Mouse (Mus musculus): ENCODE measurements around the gene Dio1.
A peak's percentile ranks its signal among the peaks of the same experiment; 100 is the strongest.

Dio1 gene

GRCm38 (mm10) chr4:107306966-107307365 is at the start of gene Dio1:
TSS of gene Dio1 (minus strand) at chr4:107307169.
- no peak for DNase-seq (ENCODE audit: extremely low read depth, low read depth)

- no peak for DNase-seq (ENCODE audit: extremely low read depth, low read depth)
Measured at GRCm38 (mm10) chr4:107354543-107354942, 47.6 kb upstream of the Dio1 start.

- DNase-seq (ENCODE audit: extremely low read depth, low read depth): no peak
Measured at GRCm38 (mm10) chr4:107354126-107354525, 47.2 kb upstream of the Dio1 start.

- no peak for DNase-seq (ENCODE audit: extremely low read depth, low read depth)
Measured at GRCm38 (mm10) chr4:107353612-107354011, 46.6 kb upstream of the Dio1 start.

- DNase-seq (ENCODE audit: extremely low read depth, low read depth): no peak
Measured at GRCm38 (mm10) chr4:107351368-107351767, 44.4 kb upstream of the Dio1 start.

- DNase-seq (ENCODE audit: extremely low read depth, low read depth): no peak
Measured at GRCm38 (mm10) chr4:107349311-107350008, 42.5 kb upstream of the Dio1 start.

- no peak for DNase-seq (ENCODE audit: extremely low read depth, low read depth)
Measured at GRCm38 (mm10) chr4:107348529-107349310, 41.8 kb upstream of the Dio1 start.

GRCm38 (mm10) chr4:107347221-107347620 is 40.3 kb upstream of the Dio1 start:
- no peak for DNase-seq (ENCODE audit: extremely low read depth, low read depth)

GRCm38 (mm10) chr4:107344612-107345011 is 37.6 kb upstream of the Dio1 start:
- DNase-seq (ENCODE audit: extremely low read depth, low read depth): no peak

- no peak for DNase-seq (ENCODE audit: extremely low read depth, low read depth)
Measured at GRCm38 (mm10) chr4:107341354-107341753, 34.4 kb upstream of the Dio1 start.

- DNase-seq (ENCODE audit: extremely low read depth, low read depth): no peak
Measured at GRCm38 (mm10) chr4:107337455-107337854, 30.5 kb upstream of the Dio1 start.

GRCm38 (mm10) chr4:107336356-107336755 is 29.4 kb upstream of the Dio1 start:
- DNase-seq (ENCODE audit: extremely low read depth, low read depth): no peak

GRCm38 (mm10) chr4:107333514-107333913 is 26.5 kb upstream of the Dio1 start:
- DNase-seq (ENCODE audit: extremely low read depth, low read depth): no peak

GRCm38 (mm10) chr4:107328530-107328929 is 21.6 kb upstream of the Dio1 start:
- no peak for DNase-seq (ENCODE audit: extremely low read depth, low read depth)

GRCm38 (mm10) chr4:107323113-107323512 is 16.1 kb upstream of the Dio1 start:
- DNase-seq (ENCODE audit: extremely low read depth, low read depth): no peak

GRCm38 (mm10) chr4:107321041-107321440 is 14.1 kb upstream of the Dio1 start:
- no peak for DNase-seq (ENCODE audit: extremely low read depth, low read depth)

- no peak for DNase-seq (ENCODE audit: extremely low read depth, low read depth)
Measured at GRCm38 (mm10) chr4:107318646-107319045, 11.7 kb upstream of the Dio1 start.

- DNase-seq (ENCODE audit: extremely low read depth, low read depth): peak; percentile 18
Measured at GRCm38 (mm10) chr4:107314479-107314805, 7.5 kb upstream of the Dio1 start.

GRCm38 (mm10) chr4:107313690-107314478 is 6.9 kb upstream of the Dio1 start, which contains the start of gene Yipf1:
TSS of gene Yipf1 (plus strand) at chr4:107314363.
- peak; percentile 69 for DNase-seq (ENCODE audit: extremely low read depth, low read depth)

- DNase-seq (ENCODE audit: extremely low read depth, low read depth): no peak
Measured at GRCm38 (mm10) chr4:107303531-107303930, 3.4 kb downstream of the Dio1 start.

- DNase-seq (ENCODE audit: extremely low read depth, low read depth): no peak
Measured at GRCm38 (mm10) chr4:107302832-107303231, 4.1 kb downstream of the Dio1 start.

GRCm38 (mm10) chr4:107302221-107302620 is 4.7 kb downstream of the Dio1 start:
- no peak for DNase-seq (ENCODE audit: extremely low read depth, low read depth)

All from MEL-GATA-1-ER (cell line).